25 mouse cellular contexts compared by ENCODE assay signal in genomic region chr1:90231591-90232490, GRCm38 (mm10). TPM values are rescaled to one million over a fixed set of nuclear protein-coding genes. Genes with fewer than 3 reads are reported as not detected.
A peak's percentile ranks its signal among the peaks of the same experiment; 100 is the strongest.
DNase-seq lines count a peak whose midpoint lies in the region; ATAC-seq and TF ChIP-seq lines count a peak whose summit lies in the region.
"Had no signal": no experiment of that assay in that cellular context is flagged by ENCODE, and none has a peak within 500 bp of the region (broad histone marks: within the 10 kb centered on the region; RNA-seq: fewer than 3 reads in every experiment).

No protein-coding gene starts in this region.

- no peak for TF ChIP-seq POLR2A in CH12.LX (IDR thresholded peaks at IDR 0.05; ENCODE audit: low read depth, low read length)

- H3K27me3 ChIP-seq in CH12.LX (replicated peaks): no peaks in the 10 kb centered on the region
- no peaks in the 10 kb centered on the region for H3K27me3 ChIP-seq in embryonic facial prominence, embryonic 12.5 days
- H3K27me3 ChIP-seq in limb, embryonic 10.5 days (ENCODE audit: low read depth, poor library complexity, severe bottlenecking): peaks cover 15% of the 10 kb centered on the region; the same call in 1 of the 2 replicates
- no peaks in the 10 kb centered on the region for H3K27me3 ChIP-seq in stomach, postnatal 0 days (ENCODE audit: control insufficient read depth, insufficient read depth, low read length)
- H3K27me3 ChIP-seq: heart, embryonic 12.5 days; hindbrain, embryonic 12.5 days; neural tube, embryonic 12.5 days had no signal

- no peak overlapping the region for H3K4me2 ChIP-seq in CH12.LX (ENCODE audit: insufficient read depth, low read depth, poor library complexity, severe bottlenecking)
- H3K4me2 ChIP-seq in embryonic facial prominence, embryonic 12.5 days (replicated peaks): no peak overlapping the region
- H3K4me2 ChIP-seq in stomach, postnatal 0 days (replicated peaks; ENCODE audit: low read depth): no peak overlapping the region
- H3K4me2 ChIP-seq: heart, embryonic 12.5 days; hindbrain, embryonic 12.5 days; liver, embryonic 12.5 days; neural tube, embryonic 12.5 days had no signal

- no peaks in the 10 kb centered on the region for H3K9me3 ChIP-seq in CH12.LX (replicated peaks; ENCODE audit: low read length)
- H3K9me3 ChIP-seq in embryonic facial prominence, embryonic 12.5 days: no peaks in the 10 kb centered on the region
- H3K9me3 ChIP-seq in limb, embryonic 10.5 days (replicated peaks): no peaks in the 10 kb centered on the region
- no peaks in the 10 kb centered on the region for H3K9me3 ChIP-seq in stomach, postnatal 0 days (ENCODE audit: control insufficient read depth, low read length)
- H3K9me3 ChIP-seq: heart, embryonic 12.5 days; hindbrain, embryonic 12.5 days; liver, embryonic 12.5 days; megakaryocyte, embryonic 14.5 days; neural tube, embryonic 12.5 days had no signal

- no peak overlapping the region for H3K4me3 ChIP-seq in CH12.LX (replicated peaks in 1 of 3; ENCODE audit: low read depth in 2 of 3, low read length in 2 of 3, poor library complexity in 1 of 3)
- no peak overlapping the region for H3K4me3 ChIP-seq in embryonic facial prominence, embryonic 12.5 days
- H3K4me3 ChIP-seq in limb, embryonic 10.5 days: no peak overlapping the region
- H3K4me3 ChIP-seq in stomach, postnatal 0 days (ENCODE audit: low read depth, low read length): no peak overlapping the region
- H3K4me3 ChIP-seq: erythroblast, embryonic 14.5 days; heart, embryonic 12.5 days; hindbrain, embryonic 12.5 days; liver, embryonic 12.5 days; megakaryocyte, embryonic 14.5 days; neural tube, embryonic 12.5 days had no signal

- H3K79me2 ChIP-seq in CH12.LX (replicated peaks; ENCODE audit: control insufficient read depth, extremely low read depth, insufficient read depth, poor library complexity, severe bottlenecking): no peaks in the 10 kb centered on the region

- no peak for ATAC-seq in embryonic facial prominence, embryonic 12.5 days (ENCODE audit: insufficient number of reproducible peaks, insufficient read depth, low FRiP score, low TSS enrichment)
- ATAC-seq in stomach, postnatal 0 days (ENCODE audit: low FRiP score, low TSS enrichment): no peak
- ATAC-seq: CD4-positive, CD25-positive, alpha-beta regulatory T cell, adult 4 months; forebrain, embryonic 16.5 days; inflammation-experienced regulatory T-cells, adult 6 months; liver, embryonic 12.5 days had no signal

- TF ChIP-seq CTCF in CH12.LX (conservative IDR thresholded peaks at IDR 0.05 in 1 of 2, IDR thresholded peaks at IDR 0.05 in 1 of 2; ENCODE audit: low read depth in 2 of 2, low read length in 2 of 2): no peak
- no peak for TF ChIP-seq CTCF in stomach, postnatal 0 days (IDR thresholded peaks at IDR 0.05; ENCODE audit: low read depth)

- dilution Hi-C loops in CH12.LX (cut with MboI; ENCODE audit: extremely low pct_ligation_motif_present, extremely low pct_unique_long_range_greater_than_20kb, low sequenced_read_pairs): no loop called here

- in situ Hi-C loops in CH12.LX (cut with MboI; ENCODE audit: low pct_ligation_motif_present, low pct_unique_long_range_greater_than_20kb, low sequenced_read_pairs): no loop called here

- no peak for TF ChIP-seq RAD21 in CH12.LX (IDR thresholded peaks at IDR 0.05; ENCODE audit: low read depth, low read length)

- H3K4me1 ChIP-seq in CH12.LX (ENCODE audit: control insufficient read depth in 1 of 2, insufficient read depth in 2 of 2): peaks cover 30 to 68% of the 10 kb centered on the region in 2 experiments
- peaks cover 69% of the 10 kb centered on the region for H3K4me1 ChIP-seq in embryonic facial prominence, embryonic 12.5 days
- H3K4me1 ChIP-seq in limb, embryonic 10.5 days: peaks cover 69% of the 10 kb centered on the region
- H3K4me1 ChIP-seq in stomach, postnatal 0 days (replicated peaks; ENCODE audit: control insufficient read depth, insufficient read depth): no peaks in the 10 kb centered on the region; the same call in 1 of the 2 replicates
- H3K4me1 ChIP-seq: megakaryocyte, embryonic 14.5 days had no signal

- H3K9ac ChIP-seq in CH12.LX (ENCODE audit: insufficient read depth, low read depth): no peak overlapping the region
- H3K9ac ChIP-seq in embryonic facial prominence, embryonic 12.5 days: no peak overlapping the region
- H3K9ac ChIP-seq in stomach, postnatal 0 days (ENCODE audit: low read length): no peak overlapping the region
- H3K9ac ChIP-seq: heart, embryonic 12.5 days; hindbrain, embryonic 12.5 days; liver, embryonic 12.5 days; neural tube, embryonic 12.5 days had no signal

- WGBS in embryonic facial prominence, embryonic 12.5 days: 40% methylated on average over 22 of the region's 22 CpGs
- WGBS in limb, embryonic 10.5 days: 52% methylated on average over 22 of the region's 22 CpGs
- WGBS in stomach, postnatal 0 days: 64% methylated on average over 22 of the region's 22 CpGs

- peak; percentile 59 for TF ChIP-seq EP300 in CH12.LX (IDR thresholded peaks at IDR 0.05; ENCODE audit: low read length)
- no peak for TF ChIP-seq EP300 in stomach, postnatal 0 days (optimal IDR thresholded peaks at IDR 0.05)

- H3K27ac ChIP-seq in CH12.LX (ENCODE audit: insufficient read depth, low read depth): no peak overlapping the region
- H3K27ac ChIP-seq in embryonic facial prominence, embryonic 12.5 days: peak overlapping the region; percentile 37
- peak overlapping the region; percentile 28; the same call in 1 of the 2 replicates for H3K27ac ChIP-seq in limb, embryonic 10.5 days
- H3K27ac ChIP-seq in stomach, postnatal 0 days (replicated peaks): no peak overlapping the region
- H3K27ac ChIP-seq: hindbrain, embryonic 12.5 days; liver, embryonic 12.5 days; neural tube, embryonic 12.5 days had no signal

- H3K36me3 ChIP-seq in CH12.LX (replicated peaks in 1 of 2; ENCODE audit: control insufficient read depth in 1 of 2, insufficient read depth in 1 of 2, low read length in 1 of 2): peaks cover 0 to 3% of the 10 kb centered on the region in 2 experiments
- no peaks in the 10 kb centered on the region for H3K36me3 ChIP-seq in embryonic facial prominence, embryonic 12.5 days
- no peaks in the 10 kb centered on the region for H3K36me3 ChIP-seq in limb, embryonic 10.5 days
- H3K36me3 ChIP-seq in stomach, postnatal 0 days (ENCODE audit: control insufficient read depth, insufficient read depth, low read length): no peaks in the 10 kb centered on the region
- H3K36me3 ChIP-seq: G1E; heart, embryonic 12.5 days; hindbrain, embryonic 12.5 days; liver, embryonic 12.5 days; neural tube, embryonic 12.5 days had no signal

- peak; percentile 46 for DNase-seq in embryo, embryonic 10.5 days (ENCODE audit: low spot score)
- DNase-seq in embryo, embryonic 11 days: no peak
- DNase-seq in CH12.LX (ENCODE audit: extremely low read depth): no peak
- DNase-seq in limb, embryonic 10.5 days (ENCODE audit: low spot score): no peak
- DNase-seq in gastrocnemius, adult 18-20 months (ENCODE audit: low spot score): no peak
- no peak for DNase-seq in stomach, postnatal 0 days (ENCODE audit: low spot score)
- no peak for DNase-seq in layer of hippocampus, postnatal 25 days (ENCODE audit: extremely low spot score in 1 of 2, low spot score in 1 of 2)
- DNase-seq: adrenal gland, postnatal 25 days; cerebellum, adult 8-10 months; heart, postnatal 14 days; layer of hippocampus, postnatal 36 days; lung, adult 2 months; thymus, adult 18-20 months had no signal

TF ChIP-seq in CH12.LX, 34 proteins besides CTCF, POLR2A, EP300 and RAD21:
- TF ChIP-seq BHLHE40 (IDR thresholded peaks at IDR 0.05; ENCODE audit: low read depth, low read length): peak; percentile 96
- no peak for TF ChIP-seq JUN (IDR thresholded peaks at IDR 0.05; ENCODE audit: insufficient read depth, low read depth, low read length)
- peak; percentile 20; the same call in 1 of the 2 replicates for TF ChIP-seq USF1 (IDR thresholded peaks at IDR 0.05; ENCODE audit: low read depth, low read length)
- TF ChIP-seq ETS1 (conservative IDR thresholded peaks at IDR 0.05; ENCODE audit: low read depth, low read length): peak; percentile 46; the same call in 1 of the 2 replicates
- no peak for TF ChIP-seq NRF1 (IDR thresholded peaks at IDR 0.05; ENCODE audit: low read depth, low read length)
- no peak for TF ChIP-seq TBP (conservative IDR thresholded peaks at IDR 0.05; ENCODE audit: low read depth, low read length)
- TF ChIP-seq MXI1 (IDR thresholded peaks at IDR 0.05; ENCODE audit: low read depth, low read length): no peak
- TF ChIP-seq CHD2 (IDR thresholded peaks at IDR 0.05; ENCODE audit: low read length): no peak
- TF ChIP-seq IRF4 (IDR thresholded peaks at IDR 0.05; ENCODE audit: low read depth, low read length): peak; percentile 74
- TF ChIP-seq MAX (IDR thresholded peaks at IDR 0.05; ENCODE audit: low read length): no peak

RNA-seq across cellular contexts. Expression of gene Ackr3, which starts 28.1 kb away (rescaled TPM):
- total RNA-seq in CH12.LX (2012; rRNA removed): 10.1 and 13.1 TPM in 2 replicates
- total RNA-seq in CH12.LX (2014; rRNA removed): 18.0 and 23.1 TPM in 2 replicates
- 25.6 and 34.4 TPM in 2 replicates for polyA plus RNA-seq in CH12.LX (2012; ENCODE audit: insufficient read length, low read depth)
- polyA plus RNA-seq in embryonic facial prominence, embryonic 12.5 days (2016; fragmentation: Nextera tagmentation; extraction: Ambion mirVana): 42.7 and 45.3 TPM in 2 replicates
- 12.9 and 16.5 TPM in 2 replicates for polyA plus RNA-seq in limb, embryonic 10.5 days (2016; fragmentation: Nextera tagmentation; extraction: Ambion mirVana)
- total RNA-seq in gastrocnemius, adult 18-20 months (2021): 10 to 100 TPM in 1 of 2 experiments, 1 to 10 TPM in 1; 9.0 to 12.1 TPM
- polyA plus RNA-seq in stomach, postnatal 0 days (2015; fragmentation: Nextera tagmentation; extraction: Ambion mirVana): 14.6 and 15.6 TPM in 2 replicates
- 10 to 100 TPM; 15.5 to 16.7 TPM for total RNA-seq in layer of hippocampus, postnatal 25 days (2021)
- total RNA-seq: granulocyte monocyte progenitor cell, adult 5-6 weeks had no signal
- polyA plus RNA-seq: CD4-positive, CD25-positive, alpha-beta regulatory T cell, adult 4 months; erythroblast, embryonic 14.5 days; G1E had no signal

Comparison
In these comparisons a context has a peak if more than half of its experiments do, and no peak if none do; other contexts are left out.
1. H3K27ac ChIP-seq: peak in embryonic facial prominence, embryonic 12.5 days (single experiment) and limb, embryonic 10.5 days (single experiment); none in CH12.LX (single experiment) and stomach, postnatal 0 days (single experiment).